Mouse (Mus musculus): ENCODE data around the gene Kctd3. TPM values are rescaled to one million over a fixed set of nuclear protein-coding genes. Genes with fewer than 3 reads are reported as not detected.
A peak's percentile ranks its signal among the peaks of the same experiment; 100 is the strongest.
"Not testable (repeated sequence)": the region's sequence is repeated elsewhere in the genome, so short reads cannot be mapped to it uniquely, and the experiment has no call there.

Gene Kctd3
- polyA plus RNA-seq, 1 experiment from 2014 or later = 20.6 TPM

GRCm38 (mm10) chr1:189039348-189039747 is 31.7 kb upstream of the Kctd3 start:
- Histone ChIP-seq H3K4me3 (no peak overlapping the region), H3K27me3 (no peaks in the 10 kb centered on the region), H3K27ac (no peak overlapping the region), H3K36me3 (no peaks in the 10 kb centered on the region), H3K9me3 (replicated peaks) (0 out of 2 replicates have a peak, but pooled peaks cover 6% of the 10 kb centered on the region), H3K9ac (no peak overlapping the region), H3K4me1 (replicated peaks) (no peaks in the 10 kb centered on the region), H3K4me2 (no peak overlapping the region)
- no peak for ATAC-seq (replicated peaks; ENCODE audit: insufficient number of reproducible peaks, insufficient read depth, low FRiP score, low read depth)
- 88% methylated on average over 5 of the region's 5 CpGs for WGBS

GRCm38 (mm10) chr1:189032817-189033216 is 25.2 kb upstream of the Kctd3 start:
- H3K9me3 ChIP-seq (replicated peaks); H3K4me1 ChIP-seq (replicated peaks); H3K27me3 ChIP-seq; H3K27ac ChIP-seq; H3K4me2 ChIP-seq; H3K36me3 ChIP-seq; H3K9ac ChIP-seq; H3K4me3 ChIP-seq; ATAC-seq (replicated peaks; ENCODE audit: insufficient number of reproducible peaks, insufficient read depth, low FRiP score, low read depth): not testable (repeated sequence)
- 87% methylated on average over 2 of the region's 2 CpGs for whole genome bisulfite sequencing

- Histone ChIP-seq H3K36me3 (no peaks in the 10 kb centered on the region), H3K4me3 (no peak overlapping the region), H3K27ac (no peak overlapping the region), H3K9me3 (replicated peaks) (no peaks in the 10 kb centered on the region), H3K27me3 (no peaks in the 10 kb centered on the region), H3K4me2 (no peak overlapping the region), H3K9ac (no peak overlapping the region), H3K4me1 (replicated peaks) (no peaks in the 10 kb centered on the region)
- ATAC-seq (replicated peaks; ENCODE audit: insufficient number of reproducible peaks, insufficient read depth, low FRiP score, low read depth) = no peak
- 72% methylated on average over 7 of the region's 7 CpGs for WGBS
Observed at GRCm38 (mm10) chr1:189030975-189031374, 23.3 kb upstream of the Kctd3 start.

GRCm38 (mm10) chr1:189028267-189028666 is 20.6 kb upstream of the Kctd3 start:
- H3K4me3 ChIP-seq = no peak overlapping the region
- no peak overlapping the region for H3K27ac ChIP-seq
- H3K4me1 ChIP-seq (replicated peaks) = no peaks in the 10 kb centered on the region
- no peak overlapping the region for H3K4me2 ChIP-seq
- no peak for ATAC-seq (replicated peaks; ENCODE audit: insufficient number of reproducible peaks, insufficient read depth, low FRiP score, low read depth)
- no peaks in the 10 kb centered on the region for H3K9me3 ChIP-seq (replicated peaks)
- no peak overlapping the region for H3K9ac ChIP-seq
- H3K36me3 ChIP-seq = no peaks in the 10 kb centered on the region
- no peaks in the 10 kb centered on the region for H3K27me3 ChIP-seq
- 42% methylated on average over 1 of the region's 1 CpGs for WGBS

GRCm38 (mm10) chr1:189026885-189027284 is 19.2 kb upstream of the Kctd3 start:
- Histone ChIP-seq H3K9ac (no peak overlapping the region), H3K4me3 (no peak overlapping the region), H3K9me3 (replicated peaks) (no peaks in the 10 kb centered on the region), H3K27me3 (no peaks in the 10 kb centered on the region), H3K36me3 (no peaks in the 10 kb centered on the region), H3K27ac (no peak overlapping the region), H3K4me2 (no peak overlapping the region), H3K4me1 (replicated peaks) (no peaks in the 10 kb centered on the region)
- WGBS = 49% methylated on average over 8 of the region's 8 CpGs
- no peak for ATAC-seq (replicated peaks; ENCODE audit: insufficient number of reproducible peaks, insufficient read depth, low FRiP score, low read depth)

GRCm38 (mm10) chr1:189023701-189024080 is 16.1 kb upstream of the Kctd3 start:
- no peaks in the 10 kb centered on the region for H3K9me3 ChIP-seq (replicated peaks)

GRCm38 (mm10) chr1:189022925-189023700 is 15.5 kb upstream of the Kctd3 start:
- ATAC-seq (replicated peaks; ENCODE audit: insufficient number of reproducible peaks, insufficient read depth, low FRiP score, low read depth) = no peak
- Histone ChIP-seq H3K4me3 (no peak overlapping the region), H3K36me3 (no peaks in the 10 kb centered on the region), H3K9ac (no peak overlapping the region), H3K27me3 (no peaks in the 10 kb centered on the region), H3K4me1 (replicated peaks) (no peaks in the 10 kb centered on the region), H3K27ac (no peak overlapping the region), H3K9me3 (replicated peaks) (no peaks in the 10 kb centered on the region), H3K4me2 (no peak overlapping the region)
- 47% methylated on average over 7 of the region's 7 CpGs for WGBS

More at GRCm38 (mm10) chr1:189023701-189024080, 16.1 kb upstream of the Kctd3 start:
- no peak overlapping the region for H3K27ac ChIP-seq
- H3K4me2 ChIP-seq = no peak overlapping the region
- no peaks in the 10 kb centered on the region for H3K27me3 ChIP-seq
- H3K4me3 ChIP-seq = no peak overlapping the region
- ATAC-seq (replicated peaks; ENCODE audit: insufficient number of reproducible peaks, insufficient read depth, low FRiP score, low read depth) = no peak
- H3K4me1 ChIP-seq (replicated peaks) = no peaks in the 10 kb centered on the region
- no peak overlapping the region for H3K9ac ChIP-seq
- WGBS = 73% methylated on average over 1 of the region's 1 CpGs
- H3K36me3 ChIP-seq = no peaks in the 10 kb centered on the region

GRCm38 (mm10) chr1:189015372-189015771 is 7.7 kb upstream of the Kctd3 start:
- H3K36me3 ChIP-seq = no peaks in the 10 kb centered on the region
- H3K9me3 ChIP-seq (replicated peaks) = no peaks in the 10 kb centered on the region
- H3K4me1 ChIP-seq (replicated peaks) = peaks cover 14% of the 10 kb centered on the region
- H3K9ac ChIP-seq = no peak overlapping the region
- H3K4me3 ChIP-seq = no peak overlapping the region
- H3K27ac ChIP-seq = no peak overlapping the region
- WGBS = 79% methylated on average over 2 of the region's 2 CpGs
- H3K27me3 ChIP-seq = peaks cover 6% of the 10 kb centered on the region
- no peak overlapping the region for H3K4me2 ChIP-seq
- no peak for ATAC-seq (replicated peaks; ENCODE audit: insufficient number of reproducible peaks, insufficient read depth, low FRiP score, low read depth)

- 10% methylated on average over 4 of the region's 4 CpGs for WGBS
- no peak for ATAC-seq (replicated peaks; ENCODE audit: insufficient number of reproducible peaks, insufficient read depth, low FRiP score, low read depth)
- H3K9ac ChIP-seq = no peak overlapping the region
- peaks cover 6% of the 10 kb centered on the region for H3K27me3 ChIP-seq
- H3K4me1 ChIP-seq (replicated peaks) = peaks cover 14% of the 10 kb centered on the region
- no peaks in the 10 kb centered on the region for H3K36me3 ChIP-seq
- H3K4me2 ChIP-seq = peak overlapping the region; percentile 56
- no peak overlapping the region for H3K4me3 ChIP-seq
- H3K27ac ChIP-seq = no peak overlapping the region
- H3K9me3 ChIP-seq (replicated peaks) = no peaks in the 10 kb centered on the region
Observed at GRCm38 (mm10) chr1:189013587-189013921, 5.9 kb upstream of the Kctd3 start.

- 0 out of 2 replicates have a peak, but pooled peaks have one; percentile 31 for ATAC-seq (replicated peaks; ENCODE audit: insufficient number of reproducible peaks, insufficient read depth, low FRiP score, low read depth)
- no peaks in the 10 kb centered on the region for H3K36me3 ChIP-seq
- H3K27ac ChIP-seq = no peak overlapping the region
Observed at GRCm38 (mm10) chr1:189012846-189013586, 5.4 kb upstream of the Kctd3 start.

GRCm38 (mm10) chr1:189010671-189011070 is 3.0 kb upstream of the Kctd3 start:
- H3K27me3 ChIP-seq = peaks cover 6% of the 10 kb centered on the region
- H3K27ac ChIP-seq = no peak overlapping the region
- no peak overlapping the region for H3K9ac ChIP-seq
- no peak for ATAC-seq (replicated peaks; ENCODE audit: insufficient number of reproducible peaks, insufficient read depth, low FRiP score, low read depth)
- WGBS = 80% methylated on average over 4 of the region's 4 CpGs
- no peak overlapping the region for H3K4me3 ChIP-seq
- H3K36me3 ChIP-seq = no peaks in the 10 kb centered on the region
- peaks cover 28% of the 10 kb centered on the region for H3K4me1 ChIP-seq (replicated peaks)
- H3K4me2 ChIP-seq = no peak overlapping the region
- H3K9me3 ChIP-seq (replicated peaks) = no peaks in the 10 kb centered on the region

More at GRCm38 (mm10) chr1:189012846-189013586, 5.4 kb upstream of the Kctd3 start:
- Histone ChIP-seq H3K4me3 (peak overlapping the region; percentile 20), H3K4me1 (replicated peaks) (peaks cover 14% of the 10 kb centered on the region), H3K27me3 (peaks cover 6% of the 10 kb centered on the region), H3K4me2 (peak overlapping the region; percentile 56), H3K9me3 (replicated peaks) (no peaks in the 10 kb centered on the region), H3K9ac (no peak overlapping the region)
- WGBS = 4% methylated on average over 16 of the region's 16 CpGs
